Mouse (Mus musculus) adrenal gland, adult 18-20 months (tissue): ENCODE data around the gene Hcfc1r1. TPM values are rescaled to one million over a fixed set of nuclear protein-coding genes. Genes with fewer than 3 reads are reported as not detected.
A peak's percentile ranks its signal among the peaks of the same experiment; 100 is the strongest.

Experiments used
- DNase-seq, 2 experiments: peaks; one replicate each; pipeline ENCODE4 v3.0.0; 2021 to 2022; ENCODE audit warnings: low spot score in 2 of 2
- total RNA-seq, 2 experiments: library from RNA; stranded (reverse); gene quantifications; 1 replicate in 1 of 2; 2 replicates in 1 of 2; pipeline ENCODE4 v1.2.3; 2021

The Hcfc1r1 gene
- total RNA-seq, 2 experiments from 2014 or later, result 153 to 154 TPM

DNA sequence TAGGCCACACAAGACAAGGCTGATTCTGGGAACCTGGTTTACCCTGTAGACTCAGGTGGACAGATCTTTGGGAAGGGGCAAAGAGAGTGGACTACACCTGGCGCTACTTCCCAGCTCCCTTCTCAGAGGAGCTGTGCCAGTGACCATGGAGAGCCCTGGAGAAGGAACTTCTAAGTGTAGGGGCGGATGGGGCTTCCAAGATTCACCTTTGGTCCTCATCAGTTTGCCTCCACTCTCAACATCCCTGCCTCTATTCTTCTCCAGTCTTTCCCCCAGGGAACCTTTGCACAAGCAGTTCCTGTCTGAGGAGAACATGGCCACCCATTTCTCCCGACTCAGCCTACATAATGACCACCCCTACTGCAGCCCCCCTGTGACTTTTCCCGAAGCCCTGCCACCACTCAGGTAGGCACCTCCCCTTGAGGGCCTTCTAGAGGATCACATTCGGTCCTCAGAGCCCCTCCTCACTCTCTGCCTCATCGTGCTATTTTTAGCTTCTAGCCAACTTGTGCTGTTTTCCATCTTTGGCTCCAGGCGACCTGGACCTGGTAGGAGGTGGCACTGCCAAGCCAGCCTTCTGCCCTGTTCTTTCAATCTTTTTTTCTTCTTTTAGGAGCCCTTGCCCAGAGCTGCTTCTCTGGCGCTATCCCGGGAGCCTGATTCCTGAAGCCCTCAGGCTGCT lies 1.0 kb downstream of the Hcfc1r1 start:
- peak in 1 of 2 experiments; percentile 41 for DNase-seq

DNA sequence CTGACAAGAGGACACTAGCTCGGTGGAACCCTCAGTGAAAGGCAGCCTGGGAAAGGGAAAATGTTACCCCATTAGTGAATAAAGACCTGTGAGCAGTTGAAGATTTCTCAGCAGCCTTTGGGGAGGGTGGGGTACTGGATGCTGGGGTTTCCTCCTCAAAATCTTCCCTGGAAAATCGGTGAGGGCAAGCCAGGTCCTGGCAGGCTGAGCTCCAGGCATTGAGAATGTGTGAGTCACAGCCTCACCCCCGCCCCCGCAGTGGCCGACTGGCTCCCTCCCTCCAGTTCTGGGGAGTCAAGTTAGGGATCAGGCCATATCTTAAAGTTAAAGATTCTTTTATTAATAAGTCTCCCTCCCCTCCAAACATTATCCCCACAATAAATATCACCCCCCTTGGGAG lies 1.7 kb downstream of the Hcfc1r1 start:
- peak; percentile 66 to 75 for DNase-seq

DNA sequence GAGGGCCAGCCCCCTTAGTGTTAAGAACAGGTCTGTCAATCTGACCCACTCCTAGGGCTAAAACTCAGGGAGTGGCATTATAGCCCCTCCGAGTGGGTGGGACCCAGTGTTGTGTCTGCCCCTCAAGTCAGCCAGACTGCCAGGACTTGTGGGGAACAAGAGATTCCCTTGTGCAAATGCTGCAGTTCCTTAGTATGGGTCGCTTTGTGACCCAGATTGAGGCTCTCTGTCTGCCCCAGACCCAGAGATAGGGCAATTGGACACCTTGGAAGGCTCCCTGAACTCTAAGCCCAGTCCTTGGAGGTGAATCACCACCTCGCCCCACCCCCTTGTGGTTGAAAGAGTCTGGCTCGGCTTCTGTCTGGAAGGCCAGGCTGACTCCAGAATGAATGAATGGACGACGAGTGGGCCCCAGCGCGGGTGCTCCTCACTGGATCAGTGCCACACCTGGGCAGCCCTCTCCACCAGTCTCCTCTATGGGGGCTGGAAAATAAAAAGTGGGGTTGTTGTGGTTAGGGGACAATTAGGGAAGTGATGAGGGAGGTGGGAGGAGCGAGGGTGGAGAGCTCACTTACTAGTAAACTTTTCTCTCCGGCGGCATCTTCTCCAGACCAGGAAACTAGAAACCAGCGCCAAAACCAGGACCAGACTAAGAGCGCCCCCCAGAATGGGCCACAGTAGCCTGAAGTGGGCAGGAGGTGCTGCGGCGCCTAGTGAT lies 2.3 kb downstream of the Hcfc1r1 start:
- peak; percentile 69 to 79 for DNase-seq

DNA sequence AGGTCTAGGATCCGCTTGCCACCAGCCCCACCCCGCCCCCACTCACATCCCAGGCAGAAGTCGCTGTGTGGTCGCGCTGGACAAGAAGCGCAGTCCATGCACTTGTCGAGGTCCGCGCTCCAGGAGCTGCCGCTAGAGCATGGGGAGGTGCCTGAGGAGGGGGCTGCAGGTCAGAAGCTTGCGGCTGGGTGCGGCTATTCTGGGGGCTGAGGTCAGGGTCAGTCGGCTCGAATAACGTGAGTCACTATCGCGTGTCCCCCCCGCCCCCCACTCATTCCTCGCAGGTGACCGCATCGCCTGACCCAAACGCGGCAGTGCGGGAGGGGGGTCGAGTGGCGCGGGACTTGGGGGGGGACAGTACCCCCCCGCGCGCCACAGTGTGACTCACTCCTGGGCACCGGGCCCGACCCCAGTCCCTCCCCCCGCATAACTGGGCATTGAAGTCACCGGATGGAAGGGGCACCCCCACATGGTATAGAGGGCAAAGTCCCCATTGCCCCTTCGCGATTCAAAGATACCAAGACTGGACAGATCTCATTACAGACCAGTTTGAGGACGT lies 3.2 kb downstream of the Hcfc1r1 start:
- peak; percentile 83 to 85 for DNase-seq

DNA sequence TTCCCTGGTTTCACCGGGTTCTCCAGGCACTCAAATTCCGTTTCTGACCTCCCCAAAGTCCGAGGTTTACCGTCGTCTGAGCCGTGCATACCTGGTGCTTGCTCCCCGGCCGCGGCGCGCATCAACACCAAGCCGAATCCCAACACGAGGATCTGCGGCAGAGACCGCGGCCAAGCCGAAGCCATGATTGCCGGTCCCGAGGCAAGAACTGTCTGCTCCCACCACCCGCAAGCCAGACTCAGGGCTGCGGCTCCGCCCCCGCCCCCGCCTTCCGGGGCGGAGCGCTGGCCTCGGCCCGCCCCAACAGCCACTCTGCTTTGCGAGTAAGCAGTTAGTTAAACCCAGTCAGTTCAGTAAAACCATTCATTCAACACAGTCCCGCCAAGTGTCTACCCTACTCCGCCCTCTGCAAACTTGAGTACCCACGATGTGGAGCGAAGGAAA lies 3.9 kb downstream of the Hcfc1r1 start, which contains the start of gene Tnfrsf12a:
TSS of gene Tnfrsf12a (minus strand) at position 233 of the 444 bp plus-strand sequence.
- peak; percentile 86 to 88 for DNase-seq

DNA sequence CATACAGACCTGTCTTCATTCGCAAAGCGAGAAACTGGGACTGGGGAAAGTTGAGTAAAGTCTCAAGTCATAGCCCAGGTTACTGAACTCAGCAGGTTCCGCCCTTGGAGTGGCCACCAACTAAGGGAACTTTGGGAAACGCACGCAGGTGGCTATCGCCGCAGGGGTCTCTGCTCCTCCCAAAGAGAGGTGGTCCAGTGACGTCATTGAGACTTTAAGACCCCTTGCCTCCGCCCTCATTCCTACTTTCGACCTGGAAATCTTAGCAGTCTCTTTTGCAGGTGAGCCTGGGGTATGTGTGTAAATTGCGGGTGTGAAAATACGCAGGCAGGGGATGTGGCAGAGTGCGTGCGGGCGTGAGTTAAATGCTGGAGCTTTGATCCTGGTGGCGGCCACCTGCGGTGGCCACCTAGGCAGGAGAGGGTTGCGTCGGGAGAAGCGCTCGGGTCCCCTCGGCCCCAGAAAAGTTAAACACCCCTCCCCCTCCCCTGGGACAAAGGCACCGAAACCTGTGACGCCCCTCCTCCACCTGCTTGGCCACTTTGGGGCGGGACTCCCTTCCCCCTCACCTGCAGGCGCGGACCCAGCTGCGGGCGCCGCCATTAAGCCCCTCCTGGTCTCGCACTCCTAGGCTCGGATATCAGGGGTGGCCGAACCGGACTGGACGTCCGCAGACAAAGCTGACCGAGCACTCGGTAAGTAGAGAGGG lies 5.9 kb downstream of the Hcfc1r1 start, which contains the start of gene Cldn6:
TSS of gene Cldn6 (plus strand) at position 123 of the 709 bp plus-strand sequence.
- DNase-seq, result no peak

DNA sequence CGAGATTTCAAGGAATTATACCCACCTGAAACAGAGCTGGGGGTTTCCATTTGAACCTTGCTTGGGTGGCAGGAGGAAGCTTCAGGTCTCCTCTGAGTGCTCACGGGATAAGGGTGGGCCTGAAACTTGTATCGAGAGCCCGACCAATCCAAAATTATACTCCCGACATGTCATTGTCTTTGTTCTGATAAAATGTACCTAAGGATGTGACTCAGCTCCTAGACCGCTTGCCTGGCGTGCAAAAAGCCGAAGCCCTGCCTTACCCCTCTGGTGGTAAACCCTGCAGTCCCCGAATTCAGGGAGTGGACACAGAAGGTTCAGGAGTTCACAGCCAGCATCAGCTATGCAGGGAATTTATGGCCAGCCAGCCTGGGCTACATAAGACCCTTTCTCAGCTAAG lies 6.9 kb downstream of the Hcfc1r1 start:
- DNase-seq, result no peak

DNA sequence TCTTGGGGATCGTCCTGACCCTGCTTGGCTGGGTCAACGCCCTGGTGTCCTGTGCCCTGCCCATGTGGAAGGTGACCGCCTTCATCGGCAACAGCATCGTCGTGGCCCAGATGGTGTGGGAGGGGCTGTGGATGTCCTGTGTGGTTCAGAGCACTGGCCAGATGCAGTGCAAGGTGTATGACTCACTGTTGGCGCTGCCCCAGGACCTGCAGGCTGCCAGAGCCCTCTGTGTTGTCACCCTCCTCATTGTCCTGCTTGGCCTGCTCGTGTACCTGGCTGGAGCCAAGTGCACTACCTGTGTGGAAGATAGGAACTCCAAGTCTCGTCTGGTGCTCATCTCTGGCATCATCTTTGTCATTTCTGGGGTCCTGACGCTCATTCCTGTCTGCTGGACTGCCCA lies 7.7 kb downstream of the Hcfc1r1 start:
- peak in 1 of 2 experiments; percentile 33 for DNase-seq

DNA sequence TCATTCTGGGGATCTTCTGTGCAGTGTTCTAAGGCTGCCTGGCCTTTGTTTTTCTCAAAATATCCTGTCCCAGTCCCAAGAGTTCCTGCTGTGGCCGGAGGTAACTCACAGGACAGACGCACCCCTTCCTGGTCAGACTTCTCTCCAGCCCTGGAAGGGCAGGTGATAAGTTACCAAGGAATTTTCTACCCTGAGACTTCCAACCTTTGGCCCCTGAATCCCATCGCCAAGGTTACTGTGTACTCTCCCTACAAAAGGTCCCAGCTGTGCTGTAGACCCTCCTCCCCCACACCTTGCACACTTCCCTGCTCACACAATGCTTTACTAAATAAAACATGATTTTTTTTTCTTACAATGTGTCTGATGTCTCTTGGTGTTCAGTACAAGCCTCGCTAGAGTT lies 8.7 kb downstream of the Hcfc1r1 start:
- DNase-seq, result no peak

DNA sequence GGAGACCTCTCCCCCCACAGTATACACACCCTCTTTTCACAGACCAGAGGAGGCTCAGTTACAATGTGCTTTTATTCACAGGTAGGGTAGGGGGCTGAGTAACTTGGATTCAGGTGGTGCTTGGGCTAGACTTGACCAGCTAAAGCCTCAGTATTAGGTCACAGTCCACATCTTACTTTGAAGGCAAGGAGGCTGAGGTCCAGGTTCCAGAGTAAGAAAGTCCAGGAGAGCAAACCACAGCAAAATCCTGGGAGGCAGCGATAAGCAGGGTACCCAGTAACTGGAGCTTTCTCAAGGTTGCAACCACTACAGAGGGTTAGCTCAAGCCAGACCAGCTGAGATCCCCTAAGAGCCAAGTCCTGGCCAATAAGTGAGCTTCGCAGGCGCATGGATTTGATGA lies 9.1 kb downstream of the Hcfc1r1 start:
- no peak for DNase-seq

DNA sequence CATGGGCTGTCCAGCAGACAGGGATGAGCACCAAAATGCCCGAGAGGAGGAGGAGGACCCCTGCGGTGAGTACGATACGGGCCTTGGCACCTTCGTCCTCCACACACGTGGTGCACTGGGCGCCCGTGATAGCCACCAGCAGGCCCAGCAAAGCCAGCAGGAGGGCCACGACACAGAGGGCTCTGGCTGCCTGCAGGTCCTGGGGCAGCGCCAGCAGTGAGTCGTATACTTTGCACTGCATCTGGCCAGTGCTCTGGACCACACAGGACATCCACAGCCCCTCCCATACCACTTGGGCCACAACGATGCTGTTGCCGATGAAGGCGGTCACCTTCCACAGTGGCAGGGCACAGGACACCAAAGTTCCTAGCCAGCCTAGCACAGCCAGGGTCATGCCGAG lies 9.8 kb downstream of the Hcfc1r1 start:
- DNase-seq, result no peak

DNA sequence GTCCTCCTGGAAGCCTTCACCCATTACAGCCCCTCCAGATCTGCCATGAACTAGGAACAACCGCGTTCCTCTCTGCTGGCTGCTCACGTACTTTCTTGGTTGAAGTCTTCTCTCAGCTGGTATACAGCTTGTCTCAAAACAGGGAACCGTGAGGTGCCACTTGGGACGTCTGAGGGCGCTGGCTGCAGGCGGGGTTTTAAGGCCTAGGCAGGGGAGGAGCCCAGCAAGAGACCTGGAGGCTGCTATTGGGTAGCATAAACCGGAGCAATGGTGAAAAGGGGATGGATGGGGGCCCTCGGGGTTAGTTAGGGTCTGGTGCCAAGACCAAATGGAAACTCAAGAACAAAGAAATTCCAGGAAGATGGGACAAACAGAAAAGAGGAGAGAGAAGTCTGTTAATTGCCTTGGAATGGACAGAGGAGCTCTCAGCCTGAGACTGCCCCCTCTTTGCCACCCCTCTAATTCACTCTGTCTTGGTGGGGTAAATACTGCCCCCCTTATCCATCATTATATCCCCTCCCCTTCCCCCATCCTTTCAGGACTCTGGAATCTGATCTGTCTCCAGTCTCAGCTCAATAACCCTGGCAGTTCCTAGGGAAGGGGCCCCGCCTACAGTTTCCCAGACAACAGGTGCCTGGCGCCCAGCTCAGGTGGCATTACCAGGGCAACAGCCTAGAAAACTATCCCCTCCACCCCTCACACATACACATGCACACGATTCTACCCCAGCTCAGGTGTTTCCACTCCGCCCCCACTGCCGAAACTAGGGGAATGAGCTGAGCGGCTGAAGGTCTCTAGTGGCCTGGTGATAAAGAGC lies 10.7 kb downstream of the Hcfc1r1 start, which contains the start of gene Cldn9:
TSS of gene Cldn9 (minus strand) at position 171 of the 817 bp plus-strand sequence.
- no peak for DNase-seq

DNA sequence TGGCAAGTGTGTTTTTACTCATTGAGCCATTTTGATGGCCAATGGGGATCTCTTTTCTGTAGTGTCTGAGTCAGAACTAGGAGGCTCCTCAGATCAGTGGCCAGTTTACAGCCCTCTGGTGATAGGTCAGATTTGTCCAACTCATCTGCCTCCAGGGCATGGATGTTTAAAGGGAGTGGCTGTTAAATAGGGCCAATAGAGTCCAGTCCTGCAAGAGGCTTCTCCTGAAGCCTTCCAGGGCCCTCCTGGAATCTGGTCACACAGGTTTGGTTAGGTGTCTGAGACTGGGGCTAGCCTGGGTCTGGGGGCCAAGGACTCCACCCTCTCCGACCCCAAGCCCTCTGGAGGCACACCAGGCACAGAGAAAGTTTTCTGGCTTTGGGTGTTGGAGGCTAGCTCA lies 21.1 kb downstream of the Hcfc1r1 start:
- DNase-seq, result no peak

DNA sequence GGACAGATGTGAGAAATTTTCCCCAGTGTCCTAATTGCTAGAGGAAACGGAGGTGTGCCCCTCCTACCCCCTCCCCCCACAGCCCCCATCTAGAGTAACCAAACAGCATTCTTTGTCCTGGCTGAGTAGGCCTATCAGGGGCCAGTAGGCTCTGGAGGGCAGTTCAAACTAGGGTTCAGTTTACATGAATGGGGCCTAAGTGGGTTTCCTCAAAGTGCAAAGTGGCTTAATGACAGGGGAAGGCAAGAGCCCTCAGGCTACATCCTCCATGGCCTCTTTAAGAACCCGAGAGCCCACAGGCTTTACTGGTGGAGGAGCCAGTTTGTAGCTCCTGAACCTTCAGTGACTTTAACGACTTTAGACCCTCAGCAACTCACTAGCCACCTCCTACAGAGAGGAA lies 22.4 kb downstream of the Hcfc1r1 start:
- no peak for DNase-seq

DNA sequence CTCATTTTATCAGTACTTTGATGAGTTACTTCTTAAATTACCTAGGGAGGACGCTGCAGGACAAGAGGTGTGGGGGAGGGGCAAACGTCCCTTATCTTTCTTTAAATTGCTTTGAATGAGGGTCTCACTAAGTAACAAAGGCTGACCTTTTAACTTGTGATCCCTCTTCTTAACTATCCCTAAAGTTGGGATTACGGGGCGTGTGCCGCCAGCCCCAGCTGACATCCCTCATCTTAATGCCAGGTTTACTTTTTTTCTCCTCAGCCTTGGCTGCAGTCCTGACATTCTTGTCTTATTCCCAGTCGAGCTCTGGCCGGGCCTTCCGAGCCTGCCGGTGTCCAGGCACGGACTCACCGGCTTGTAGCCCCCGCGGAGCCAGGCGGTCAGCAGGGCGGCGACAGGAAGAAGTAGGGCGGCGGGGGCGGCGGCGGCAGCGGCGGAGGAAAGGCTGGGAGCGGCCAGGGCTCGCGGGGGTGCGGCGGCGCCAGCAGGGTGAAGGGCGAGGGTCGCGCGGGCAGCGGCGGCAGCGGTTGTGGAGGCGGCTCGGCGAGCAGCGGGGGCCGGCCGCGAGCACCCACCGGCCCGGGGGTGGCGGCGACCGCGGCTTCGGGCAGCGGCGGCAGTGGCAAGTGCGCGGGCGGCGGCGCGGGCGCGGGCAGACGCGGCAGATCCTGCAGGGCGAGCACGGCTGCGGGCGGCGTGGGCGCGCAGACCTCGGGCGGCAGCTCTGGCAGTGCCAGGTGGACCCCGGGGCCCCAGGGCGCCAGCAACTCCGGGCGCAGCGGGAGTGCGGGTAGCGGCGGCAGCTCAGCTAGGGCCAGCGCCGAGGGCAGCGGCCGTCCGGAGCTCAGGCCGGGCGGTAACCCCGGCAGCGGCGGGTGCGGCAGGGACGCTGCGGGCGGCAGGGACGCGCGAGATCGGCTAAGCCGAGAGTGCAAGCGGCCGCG lies 26.0 kb downstream of the Hcfc1r1 start:
- peak; percentile 45 to 62 for DNase-seq

DNA sequence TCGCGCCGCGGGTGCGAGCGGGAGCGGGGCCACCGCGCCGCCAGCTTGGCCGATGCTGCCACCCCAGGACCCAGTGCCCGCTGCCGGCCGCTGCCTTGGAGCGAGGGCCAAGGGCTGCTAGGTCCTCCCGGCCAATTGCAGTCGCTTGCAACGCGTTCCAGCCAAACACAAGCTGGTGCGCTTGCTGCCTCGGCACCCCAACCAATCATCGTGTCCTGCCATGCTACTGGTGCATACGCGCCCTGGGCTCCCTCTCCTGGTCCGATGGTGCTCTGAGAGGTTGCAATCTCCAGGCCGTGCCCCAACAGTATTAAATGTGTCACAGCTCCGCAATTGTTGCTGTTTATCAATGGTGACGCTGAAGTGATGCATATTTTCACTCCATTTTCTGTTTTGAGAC lies 26.7 kb downstream of the Hcfc1r1 start:
- DNase-seq, result peak; percentile 83

DNA sequence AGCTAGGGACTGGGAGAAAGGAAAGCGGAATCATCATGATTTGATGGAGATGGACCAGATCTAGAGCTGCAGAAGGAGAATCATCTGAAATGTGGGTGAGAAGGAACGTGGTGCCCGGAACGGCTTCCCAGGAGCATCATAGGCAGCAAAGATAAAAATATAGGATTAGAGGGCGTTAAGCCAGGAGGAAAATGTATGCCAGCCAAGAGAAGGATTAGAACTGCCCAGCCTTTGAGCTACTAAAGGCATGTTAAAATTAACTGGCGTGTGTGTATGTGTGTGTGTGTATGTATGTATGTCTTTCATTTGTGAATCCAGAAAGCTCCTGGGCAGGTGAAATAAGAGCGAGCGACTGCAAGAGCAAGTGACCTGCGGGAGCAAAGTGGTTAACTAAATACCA lies 29.9 kb downstream of the Hcfc1r1 start:
- no peak for DNase-seq

DNA sequence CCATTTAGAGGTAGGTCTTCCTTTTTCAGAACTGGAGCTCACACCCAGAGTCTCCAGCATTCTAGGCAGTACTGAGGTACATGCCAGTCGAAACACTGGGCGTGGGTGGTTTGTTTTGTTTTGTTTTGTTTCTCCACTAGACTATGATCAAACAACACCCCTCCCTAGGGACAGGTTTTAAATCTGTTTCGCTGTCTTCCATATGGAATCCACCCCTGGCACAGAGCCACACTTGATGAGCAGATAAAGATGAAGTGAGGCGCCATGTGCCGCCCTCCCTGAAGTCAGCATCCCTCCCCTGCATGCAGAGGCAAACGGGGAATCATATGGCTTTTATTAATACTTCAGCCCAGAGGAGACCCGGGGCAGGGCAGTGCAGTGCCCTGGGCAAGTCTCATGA lies 31.3 kb downstream of the Hcfc1r1 start:
- no peak for DNase-seq

DNA sequence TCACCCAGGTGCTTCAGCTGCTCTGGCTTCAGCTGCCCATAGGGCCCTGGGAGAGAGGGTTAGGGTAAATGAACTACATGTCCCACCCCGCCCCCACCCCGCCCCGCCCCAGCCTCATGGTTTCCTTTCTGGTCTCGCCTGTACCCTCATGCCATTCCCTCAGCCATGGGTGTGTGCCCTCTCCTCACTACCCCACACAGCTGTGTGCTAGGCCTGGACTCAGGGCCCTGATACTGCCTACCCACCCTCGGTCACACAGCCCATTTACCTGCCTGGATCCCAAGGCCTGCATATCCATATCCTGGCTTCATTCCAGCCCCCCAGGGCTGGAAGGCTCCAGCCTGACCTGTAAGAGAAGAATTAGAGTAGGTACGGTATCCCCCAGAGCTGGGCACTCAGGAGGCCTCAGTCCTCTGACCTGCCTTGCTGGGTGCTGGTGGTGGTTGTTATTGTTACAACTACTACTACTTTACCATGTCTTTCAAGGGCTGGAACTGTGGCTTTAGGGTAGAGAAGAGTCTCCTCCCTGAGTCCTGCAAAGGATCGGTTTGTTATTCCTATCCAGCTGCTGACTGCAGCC lies 32.2 kb downstream of the Hcfc1r1 start:
- no peak for DNase-seq
